7 mouse cellular contexts compared by ENCODE assay signal in the genomic region with DNA sequence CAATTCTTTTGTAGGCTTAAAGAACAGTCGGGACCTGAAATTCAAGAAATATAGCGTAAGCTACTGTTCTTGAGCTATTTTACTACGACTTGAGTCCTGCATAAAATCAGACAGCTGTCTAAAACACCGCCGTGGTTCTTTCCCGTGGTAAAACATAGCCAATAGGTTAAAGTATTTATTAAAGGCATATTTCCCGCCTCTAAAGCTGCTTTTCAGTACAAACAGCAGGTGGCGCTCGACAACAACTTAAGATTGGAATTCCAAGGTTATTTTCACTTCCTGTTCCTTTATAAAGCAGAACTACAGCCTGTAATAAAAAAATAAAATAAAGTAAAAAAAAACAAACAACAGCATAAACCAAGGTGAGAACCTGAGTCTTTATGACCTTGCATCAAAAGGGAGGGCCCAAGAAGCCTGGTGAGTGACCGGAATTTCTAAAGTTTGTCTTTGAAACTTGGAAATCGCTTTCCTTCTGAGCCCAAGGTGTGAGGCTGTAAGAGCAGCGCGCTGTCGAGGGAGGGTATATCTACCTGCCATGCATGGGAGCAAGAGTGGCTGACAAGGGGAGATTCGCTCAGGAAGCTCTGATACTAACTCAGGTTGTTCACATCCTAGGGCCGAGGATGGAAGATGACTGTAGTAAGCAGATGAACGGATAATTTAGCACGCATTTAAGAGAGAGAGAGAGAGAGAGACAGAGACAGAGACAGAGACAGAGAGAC. TPM values are rescaled to one million over a fixed set of nuclear protein-coding genes. Genes with fewer than 3 reads are reported as not detected.
A peak's percentile ranks its signal among the peaks of the same experiment; 100 is the strongest.
DNase-seq lines count a peak whose midpoint lies in the region; ATAC-seq and TF ChIP-seq lines count a peak whose summit lies in the region.

No protein-coding gene starts in this region.

- no peaks in the 10 kb centered on the region for H3K4me1 ChIP-seq in cortical plate, adult 2 months (ENCODE audit: control insufficient read depth, insufficient read depth, low read length)
- H3K4me1 ChIP-seq in intestine, embryonic 15.5 days (replicated peaks), result no peaks in the 10 kb centered on the region
- H3K4me1 ChIP-seq in midbrain, embryonic 11.5 days (ENCODE audit: control insufficient read depth, insufficient read depth, low read length), result peaks cover 6% of the 10 kb centered on the region; the same call in 1 of the 2 replicates

- DNase-seq in adrenal gland, adult 18-20 months (ENCODE audit: low spot score in 2 of 2), result peak; percentile 73 to 74
- peak; percentile 23 to 67 for DNase-seq in gastrocnemius, postnatal 36 days
- DNase-seq in left cerebral cortex, postnatal 14 days (ENCODE audit: low spot score in 2 of 2), result peak; percentile 46 to 76
- peak; percentile 94 for DNase-seq in midbrain, embryonic 11.5 days (ENCODE audit: low spot score, missing footprints)
- peak; percentile 54 for DNase-seq in skeletal muscle tissue, adult 2 months (ENCODE audit: low read depth, low spot score)

- peak; percentile 51; the same call in 1 of the 2 replicates for TF ChIP-seq CTCF in cortical plate, adult 2 months (IDR thresholded peaks at IDR 0.05; ENCODE audit: extremely low read depth, insufficient read depth, low read length)

- H3K27me3 ChIP-seq in intestine, embryonic 15.5 days (replicated peaks), result no peaks in the 10 kb centered on the region
- no peaks in the 10 kb centered on the region for H3K27me3 ChIP-seq in midbrain, embryonic 11.5 days (ENCODE audit: control insufficient read depth, insufficient read depth, low read length)

- H3K4me3 ChIP-seq in cortical plate, adult 2 months (ENCODE audit: insufficient read depth, low read length), result no peak overlapping the region
- no peak overlapping the region for H3K4me3 ChIP-seq in intestine, embryonic 15.5 days (replicated peaks)
- no peak overlapping the region for H3K4me3 ChIP-seq in midbrain, embryonic 11.5 days (ENCODE audit: low read depth, low read length)

- H3K36me3 ChIP-seq in intestine, embryonic 15.5 days, result no peaks in the 10 kb centered on the region
- no peaks in the 10 kb centered on the region for H3K36me3 ChIP-seq in midbrain, embryonic 11.5 days (ENCODE audit: control insufficient read depth, insufficient read depth, low read length)

- no peaks in the 10 kb centered on the region for H3K9me3 ChIP-seq in intestine, embryonic 15.5 days
- H3K9me3 ChIP-seq in midbrain, embryonic 11.5 days (ENCODE audit: control insufficient read depth, low read length), result no peaks in the 10 kb centered on the region

- TF ChIP-seq POLR2A in cortical plate, adult 2 months (IDR thresholded peaks at IDR 0.05; ENCODE audit: extremely low read depth, insufficient read depth, low read length), result no peak

- H3K4me2 ChIP-seq in intestine, embryonic 15.5 days (replicated peaks), result peak overlapping the region; percentile 29
- peak overlapping the region; percentile 22; the same call in 1 of the 2 replicates for H3K4me2 ChIP-seq in midbrain, embryonic 11.5 days

- WGBS in intestine, embryonic 15.5 days, result 30% methylated on average over 18 of the region's 18 CpGs
- 34% methylated on average over 18 of the region's 18 CpGs for WGBS in midbrain, embryonic 11.5 days

- H3K9ac ChIP-seq in intestine, embryonic 15.5 days, result no peak overlapping the region
- no peak overlapping the region for H3K9ac ChIP-seq in midbrain, embryonic 11.5 days (ENCODE audit: low read length)

- peak; percentile 50 for ATAC-seq in intestine, embryonic 15.5 days
- ATAC-seq in midbrain, embryonic 11.5 days (ENCODE audit: low FRiP score), result peak; percentile 40; the same call in 1 of the 2 replicates

- no peak overlapping the region for H3K27ac ChIP-seq in cortical plate, adult 2 months (ENCODE audit: insufficient read depth, low read length)
- H3K27ac ChIP-seq in intestine, embryonic 15.5 days, result no peak overlapping the region
- no peak overlapping the region for H3K27ac ChIP-seq in midbrain, embryonic 11.5 days (ENCODE audit: low read depth, low read length)

- intact Hi-C loops in gastrocnemius, postnatal 36 days (cut with DNase I), result loop anchor here (5.0 kb wide), 1 partner anchor 83 kb away; the partner anchor contains the start of gene Hmgb2
- intact Hi-C loops in left cerebral cortex, postnatal 14 days (cut with DNase I), result loop anchor here (1.0 kb wide), 1 partner anchor 102 kb away; no protein-coding TSS in a partner anchor

RNA-seq across cellular contexts. Expression of gene Scrg1, which starts 26.4 kb away (rescaled TPM):
- under 1 TPM in 1 of 2 experiments, not detected in 1; 0.46 TPM for total RNA-seq in adrenal gland, adult 18-20 months (2021)
- 107 and 112 TPM in 2 replicates for polyA plus RNA-seq in cortical plate, adult 2 months (2012; rRNA removed)
- not detected for total RNA-seq in gastrocnemius, postnatal 36 days (2021)
- 0.21 and 0.25 TPM in 2 replicates for polyA plus RNA-seq in intestine, embryonic 15.5 days (2015; fragmentation: Nextera tagmentation; extraction: Ambion mirVana)
- total RNA-seq in left cerebral cortex, postnatal 14 days (2021), result 10 to 100 TPM; 56.8 to 65.6 TPM
- 0.27 TPM in 1 of 2 replicates, not detected in the other for polyA plus RNA-seq in midbrain, embryonic 11.5 days (2014; fragmentation: Nextera tagmentation; extraction: Ambion mirVana)

RNA-seq across cellular contexts. Expression of gene Sap30, which starts 58.3 kb away (rescaled TPM):
- 10 to 100 TPM; 11.9 to 14.4 TPM for total RNA-seq in adrenal gland, adult 18-20 months (2021)
- polyA plus RNA-seq in cortical plate, adult 2 months (2012; rRNA removed), result 7.7 and 8.4 TPM in 2 replicates
- 10 to 100 TPM; 11.7 to 14.2 TPM for total RNA-seq in gastrocnemius, postnatal 36 days (2021)
- polyA plus RNA-seq in intestine, embryonic 15.5 days (2015; fragmentation: Nextera tagmentation; extraction: Ambion mirVana), result 29.2 and 37.7 TPM in 2 replicates
- total RNA-seq in left cerebral cortex, postnatal 14 days (2021), result 10 to 100 TPM in 1 of 2 experiments, 1 to 10 TPM in 1; 7.3 to 10.5 TPM
- 119 and 123 TPM in 2 replicates for polyA plus RNA-seq in midbrain, embryonic 11.5 days (2014; fragmentation: Nextera tagmentation; extraction: Ambion mirVana)

Comparison
In these comparisons a context has a peak if more than half of its experiments do, and no peak if none do; other contexts are left out.
1. RNA of gene Scrg1, which starts 26.4 kb away (total RNA-seq): 56.8 to 65.6 TPM in left cerebral cortex, postnatal 14 days; 0.46 TPM in adrenal gland, adult 18-20 months and not detected in gastrocnemius, postnatal 36 days; every median in the first group is over 10 times any median in the second.
2. Peak in every context shown above with its lines, with median percentiles within 50 percentile points of each other: DNase-seq.